In the genomic region with DNA sequence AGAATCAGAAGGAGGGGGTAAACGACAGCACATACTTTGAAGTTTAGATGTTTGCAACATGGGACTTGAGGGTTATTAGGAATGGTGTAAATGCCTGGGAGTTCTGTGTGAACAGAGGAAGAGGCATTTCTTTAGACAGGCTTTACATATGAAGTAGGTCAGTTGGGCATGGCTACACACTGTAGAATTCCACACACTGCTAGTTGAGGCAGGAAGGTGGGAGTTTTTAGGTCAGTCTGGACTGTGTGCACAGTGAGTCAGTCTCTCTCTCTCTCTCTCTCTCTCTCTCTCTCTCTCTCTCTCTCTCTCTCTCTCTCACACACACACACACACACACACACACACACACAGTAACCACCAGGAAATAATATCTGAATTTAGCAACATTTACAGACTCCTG, we compare ENCODE assay signal across 27 mouse cellular contexts. TPM values are rescaled to one million over a fixed set of nuclear protein-coding genes. Genes with fewer than 3 reads are reported as not detected.
DNase-seq lines count a peak whose midpoint lies in the region; ATAC-seq and TF ChIP-seq lines count a peak whose summit lies in the region.
"Had no signal": no experiment of that assay in that cellular context is flagged by ENCODE, and none has a peak within 500 bp of the region (broad histone marks: within the 10 kb centered on the region; RNA-seq: fewer than 3 reads in every experiment).

No protein-coding gene starts in this region.

- in situ Hi-C loops in Patski (cut with MboI; ENCODE audit: low pct_unique_long_range_greater_than_20kb) = no loop called here

- no peak overlapping the region for H3K27ac ChIP-seq in limb, embryonic 12.5 days
- no peak overlapping the region for H3K27ac ChIP-seq in limb, embryonic 10.5 days
- H3K27ac ChIP-seq in liver, postnatal 0 days (ENCODE audit: low read depth) = no peak overlapping the region; the same call in 1 of the 2 replicates
- no peak overlapping the region for H3K27ac ChIP-seq in liver, embryonic 11.5 days (ENCODE audit: low read depth, low read length)
- H3K27ac ChIP-seq: embryonic facial prominence, embryonic 13.5 days; embryonic facial prominence, embryonic 15.5 days; forebrain, embryonic 10.5 days; forebrain, embryonic 12.5 days had no signal

- no peak for TF ChIP-seq CTCF in liver, postnatal 0 days (IDR thresholded peaks at IDR 0.05; ENCODE audit: low read depth)
- TF ChIP-seq CTCF in Patski (IDR thresholded peaks at IDR 0.05) = no peak

- POLR2A ChIA-PET in Patski (lab: Charles Lee) = no interaction called here

- intact Hi-C loops in left cerebral cortex, postnatal 14 days (cut with DNase I) = no loop called here

- no peaks in the 10 kb centered on the region for H3K9me3 ChIP-seq in limb, embryonic 12.5 days
- H3K9me3 ChIP-seq in limb, embryonic 10.5 days (replicated peaks) = no peaks in the 10 kb centered on the region
- H3K9me3 ChIP-seq in liver, postnatal 0 days (ENCODE audit: low read length) = no peaks in the 10 kb centered on the region
- H3K9me3 ChIP-seq in liver, embryonic 11.5 days (ENCODE audit: control insufficient read depth, low read length) = no peaks in the 10 kb centered on the region
- H3K9me3 ChIP-seq: embryonic facial prominence, embryonic 13.5 days; embryonic facial prominence, embryonic 15.5 days; forebrain, embryonic 10.5 days; forebrain, embryonic 12.5 days had no signal

- H3K27me3 ChIP-seq in limb, embryonic 12.5 days = no peaks in the 10 kb centered on the region
- H3K27me3 ChIP-seq in limb, embryonic 10.5 days (ENCODE audit: low read depth, poor library complexity, severe bottlenecking) = no peaks in the 10 kb centered on the region
- no peaks in the 10 kb centered on the region for H3K27me3 ChIP-seq in liver, postnatal 0 days (ENCODE audit: insufficient read depth, low read length)
- no peaks in the 10 kb centered on the region for H3K27me3 ChIP-seq in liver, embryonic 11.5 days (replicated peaks; ENCODE audit: control insufficient read depth, insufficient read depth, low read length)
- peaks cover 15% of the 10 kb centered on the region for H3K27me3 ChIP-seq in Patski
- H3K27me3 ChIP-seq: embryonic facial prominence, embryonic 13.5 days; embryonic facial prominence, embryonic 15.5 days; forebrain, embryonic 12.5 days had no signal

- no peak overlapping the region for H3K4me3 ChIP-seq in limb, embryonic 12.5 days (replicated peaks)
- no peak overlapping the region for H3K4me3 ChIP-seq in limb, embryonic 10.5 days
- H3K4me3 ChIP-seq in liver, postnatal 0 days (ENCODE audit: low read depth, low read length) = no peak overlapping the region
- H3K4me3 ChIP-seq in liver, embryonic 11.5 days (ENCODE audit: low read depth, low read length) = no peak overlapping the region
- H3K4me3 ChIP-seq: embryonic facial prominence, embryonic 13.5 days; embryonic facial prominence, embryonic 15.5 days; erythroblast, embryonic 14.5 days; forebrain, embryonic 10.5 days; forebrain, embryonic 12.5 days had no signal

- TF ChIP-seq EP300 in liver, postnatal 0 days (IDR thresholded peaks at IDR 0.05; ENCODE audit: low read depth) = no peak

- WGBS in limb, embryonic 12.5 days = 60% methylated on average over 1 of the region's 1 CpGs
- WGBS in limb, embryonic 10.5 days = 81% methylated on average over 1 of the region's 1 CpGs
- WGBS in liver, postnatal 0 days (ENCODE audit: insufficient replicate concordance) = 79% methylated on average over 1 of the region's 1 CpGs
- 80% methylated on average over 1 of the region's 1 CpGs for WGBS in liver, embryonic 11.5 days

- no peaks in the 10 kb centered on the region for H3K36me3 ChIP-seq in limb, embryonic 12.5 days
- no peaks in the 10 kb centered on the region for H3K36me3 ChIP-seq in limb, embryonic 10.5 days
- peaks cover 29% of the 10 kb centered on the region for H3K36me3 ChIP-seq in liver, postnatal 0 days (replicated peaks; ENCODE audit: insufficient read depth, low read length)
- H3K36me3 ChIP-seq in liver, embryonic 11.5 days (ENCODE audit: control insufficient read depth, insufficient read depth, low read length) = no peaks in the 10 kb centered on the region
- H3K36me3 ChIP-seq: embryonic facial prominence, embryonic 13.5 days; embryonic facial prominence, embryonic 15.5 days; forebrain, embryonic 10.5 days; forebrain, embryonic 12.5 days had no signal

- H3K4me2 ChIP-seq in limb, embryonic 12.5 days = no peak overlapping the region
- H3K4me2 ChIP-seq in liver, postnatal 0 days (ENCODE audit: low read depth, low read length) = no peak overlapping the region
- no peak overlapping the region for H3K4me2 ChIP-seq in liver, embryonic 11.5 days
- H3K4me2 ChIP-seq: embryonic facial prominence, embryonic 13.5 days; embryonic facial prominence, embryonic 15.5 days; forebrain, embryonic 12.5 days had no signal

- no peak for ATAC-seq in limb, embryonic 12.5 days (ENCODE audit: insufficient number of reproducible peaks, insufficient read depth, low FRiP score, low TSS enrichment, low read depth)
- peak; percentile 41; the same call in 1 of the 2 replicates for ATAC-seq in liver, postnatal 0 days
- ATAC-seq in liver, embryonic 11.5 days (replicated peaks; ENCODE audit: low FRiP score) = no peak
- ATAC-seq in Patski = peak; percentile 35
- ATAC-seq: activated CD4-positive, CD25-positive, alpha-beta regulatory T cell, adult 4 months; forebrain, embryonic 14.5 days; forebrain, embryonic 16.5 days had no signal

- no peaks in the 10 kb centered on the region for H3K4me1 ChIP-seq in limb, embryonic 12.5 days (replicated peaks)
- no peaks in the 10 kb centered on the region for H3K4me1 ChIP-seq in limb, embryonic 10.5 days
- H3K4me1 ChIP-seq in liver, postnatal 0 days (ENCODE audit: insufficient read depth) = no peaks in the 10 kb centered on the region
- H3K4me1 ChIP-seq in liver, embryonic 11.5 days (replicated peaks; ENCODE audit: control insufficient read depth, insufficient read depth, low read length) = no peaks in the 10 kb centered on the region
- H3K4me1 ChIP-seq: embryonic facial prominence, embryonic 13.5 days; embryonic facial prominence, embryonic 15.5 days; forebrain, embryonic 10.5 days; forebrain, embryonic 12.5 days had no signal

- 0 out of 2 replicates have a peak overlapping the region, but pooled peaks have one; percentile 4 for H3K9ac ChIP-seq in limb, embryonic 12.5 days (replicated peaks)
- no peak overlapping the region for H3K9ac ChIP-seq in liver, postnatal 0 days (replicated peaks)
- no peak overlapping the region for H3K9ac ChIP-seq in liver, embryonic 11.5 days (ENCODE audit: low read depth, low read length)
- H3K9ac ChIP-seq: embryonic facial prominence, embryonic 13.5 days; embryonic facial prominence, embryonic 15.5 days; forebrain, embryonic 12.5 days had no signal

- CTCF ChIA-PET in Patski (lab: Charles Lee) = no interaction called here

- DNase-seq in limb, embryonic 10.5 days (ENCODE audit: low spot score) = no peak
- no peak for DNase-seq in liver, postnatal 0 days
- DNase-seq in liver, embryonic 11.5 days (ENCODE audit: low spot score) = no peak
- DNase-seq in Patski (ENCODE audit: low read depth, low spot score) = no peak
- peak; percentile 19 for DNase-seq in brain, adult 2 months (ENCODE audit: low read depth, low spot score)
- DNase-seq in left cerebral cortex, adult 9 months (ENCODE audit: low spot score in 2 of 2) = no peak
- DNase-seq in left cerebral cortex, postnatal 14 days (ENCODE audit: low spot score in 2 of 2) = no peak
- DNase-seq: cerebellum, adult 11 months; cerebellum, adult 18-20 months; cerebellum, adult 8-10 months; cerebellum, adult 9-11 months; cerebellum, postnatal 14 days; cerebellum, postnatal 36 days; embryo, embryonic 11 days had no signal

RNA-seq across cellular contexts. Expression of a gene that starts 31.2 kb away (rescaled TPM):
- polyA plus RNA-seq in limb, embryonic 12.5 days (2016; fragmentation: Nextera tagmentation; extraction: Ambion mirVana) = not detected in 2 replicates
- 0.04 TPM in 1 of 2 replicates, not detected in the other for polyA plus RNA-seq in limb, embryonic 10.5 days (2016; fragmentation: Nextera tagmentation; extraction: Ambion mirVana)
- polyA plus RNA-seq in liver, postnatal 0 days (2015; fragmentation: Nextera tagmentation; extraction: Ambion mirVana) = 1,244 and 1,400 TPM in 2 replicates
- polyA plus RNA-seq in liver, embryonic 11.5 days (2014; fragmentation: Nextera tagmentation; extraction: Ambion mirVana) = 17.8 and 19.8 TPM in 2 replicates
- polyA plus RNA-seq in Patski (2021) = 0.04 TPM
- total RNA-seq in left cerebral cortex, postnatal 14 days (2021) = under 1 TPM in 1 of 2 experiments, not detected in 1; 0.09 TPM
- total RNA-seq: common myeloid progenitor, adult 5-6 weeks; MEL had no signal
- polyA plus RNA-seq: C2C12; embryonic facial prominence, embryonic 11.5 days; forebrain, embryonic 10.5 days; forebrain, embryonic 14.5 days; forebrain, embryonic 16.5 days had no signal

RNA-seq across cellular contexts. Expression of a gene that starts 56.9 kb away (rescaled TPM):
- 548 and 573 TPM in 2 replicates for polyA plus RNA-seq in limb, embryonic 12.5 days (2016; fragmentation: Nextera tagmentation; extraction: Ambion mirVana)
- 797 and 913 TPM in 2 replicates for polyA plus RNA-seq in limb, embryonic 10.5 days (2016; fragmentation: Nextera tagmentation; extraction: Ambion mirVana)
- 79.9 and 80.2 TPM in 2 replicates for polyA plus RNA-seq in liver, postnatal 0 days (2015; fragmentation: Nextera tagmentation; extraction: Ambion mirVana)
- polyA plus RNA-seq in liver, embryonic 11.5 days (2014; fragmentation: Nextera tagmentation; extraction: Ambion mirVana) = 541 and 572 TPM in 2 replicates
- polyA plus RNA-seq in Patski (2021) = 284 TPM
- total RNA-seq in left cerebral cortex, postnatal 14 days (2021) = 100 to 1,000 TPM; 112 TPM

Comparison
In these comparisons a context has a peak if more than half of its experiments do, and no peak if none do; other contexts are left out.
1. ATAC-seq: peak in liver, postnatal 0 days (single experiment) and Patski (single experiment); none in limb, embryonic 12.5 days (single experiment) and liver, embryonic 11.5 days (single experiment).
2. RNA of a gene that starts 31.2 kb away (polyA plus RNA-seq): 1,244 to 1,400 TPM in liver, postnatal 0 days; 17.8 to 19.8 TPM in liver, embryonic 11.5 days, 0.04 TPM in Patski (single experiment), 0.04 TPM in limb, embryonic 10.5 days and not detected in limb, embryonic 12.5 days; every median in the first group is over 10 times any median in the second.